Mouse (Mus musculus) MEL (cell line): ENCODE results near the gene Gm13088. TPM values are rescaled to one million over a fixed set of nuclear protein-coding genes. Genes with fewer than 3 reads are reported as not detected.
"Not testable (repeated sequence)": the region's sequence is repeated elsewhere in the genome, so short reads cannot be mapped to it uniquely, and the experiment has no call there.

ENCODE experiments used
- DNase-seq: peaks from one replicate; pipeline ENCODE4 v3.0.0; 2011; ENCODE audit warnings: low read depth, low spot score
- H3K27ac ChIP-seq: 2 replicates; pipeline ENCODE4 v1.5.1; 2012; ENCODE audit warnings: low read depth, mild to moderate bottlenecking, control low read depth, low read length, moderate library complexity; ENCODE audit not compliant: control insufficient read depth
- H3K27me3 ChIP-seq, 2 experiments: fragments of 150-350 bp in 1 of 2; sonication (generic) in 1 of 2; 2 replicates each; pipeline ENCODE4 v1.6.1; 2012; ENCODE audit warnings: low read length in 2 of 2, mild to moderate bottlenecking in 2 of 2, improper control_type of control experiment in 1 of 2, moderate library complexity in 1 of 2; ENCODE audit not compliant: insufficient read depth in 2 of 2, control insufficient read depth in 1 of 2
- H3K36me3 ChIP-seq, 2 experiments: 2 replicates each; pipeline ENCODE4 v1.6.1; 2012 to 2014; ENCODE audit warnings: low read length in 2 of 2, improper control_type of control experiment in 1 of 2, inconsistent platforms in 1 of 2, mild to moderate bottlenecking in 1 of 2; ENCODE audit not compliant: insufficient read depth in 2 of 2, control insufficient read depth in 1 of 2
- H3K4me1 ChIP-seq, 2 experiments: fragments of 150-350 bp in 1 of 2; sonication (generic) in 1 of 2; 2 replicates each; pipeline ENCODE4 v1.6.1; 2012; ENCODE audit warnings: low read length in 2 of 2, improper control_type of control experiment in 1 of 2, mild to moderate bottlenecking in 1 of 2; ENCODE audit not compliant: insufficient read depth in 2 of 2, control insufficient read depth in 1 of 2
- H3K4me3 ChIP-seq, 2 experiments: fragments of 150-350 bp in 1 of 2; sonication (generic) in 1 of 2; 2 replicates each; pipeline ENCODE4 v1.5.1; 2012; ENCODE audit warnings: low read depth in 2 of 2, low read length in 2 of 2, mild to moderate bottlenecking in 2 of 2, moderate library complexity in 2 of 2, control low read depth in 1 of 2, improper control_type of control experiment in 1 of 2; ENCODE audit not compliant: control insufficient read depth in 1 of 2, insufficient read depth in 1 of 2
- H3K79me2 ChIP-seq: 2 replicates; pipeline ENCODE4 v1.6.1; 2012; ENCODE audit warnings: mild to moderate bottlenecking, low read length, moderate library complexity; ENCODE audit not compliant: control insufficient read depth, poor library complexity, insufficient read depth
- H3K9ac ChIP-seq: 2 replicates; pipeline ENCODE4 v1.6.1; 2012; ENCODE audit warnings: low read depth, mild to moderate bottlenecking, control low read depth, low read length, moderate library complexity; ENCODE audit not compliant: control insufficient read depth, poor library complexity, severe bottlenecking
- H3K9me3 ChIP-seq: fragments of 150-350 bp; sonication (generic); replicated peaks from 2 replicates; pipeline ENCODE4 v1.6.1; 2012; ENCODE audit warnings: mild to moderate bottlenecking, low read length, improper control_type of control experiment, moderate library complexity; ENCODE audit not compliant: insufficient read depth
- CHD1 ChIP-seq: IDR thresholded peaks from 2 replicates; pipeline ENCODE4 v1.6.1; 2012; ENCODE audit warnings: low read depth, mild to moderate bottlenecking, inconsistent platforms, low read length, improper control_type of control experiment
- GABPA ChIP-seq: IDR thresholded peaks from 2 replicates; pipeline ENCODE4 v1.6.1; 2012; ENCODE audit warnings: low read depth, mild to moderate bottlenecking, inconsistent platforms, low read length, improper control_type of control experiment, moderate library complexity
- GATA1 ChIP-seq: IDR thresholded peaks from 2 replicates; pipeline ENCODE4 v1.6.1; 2011; ENCODE audit warnings: low read depth, low read length, improper control_type of control experiment
- KAT2A ChIP-seq: conservative IDR thresholded peaks from 2 replicates; pipeline ENCODE4 v1.6.1; 2012; ENCODE audit warnings: low read depth, low read length, improper control_type of control experiment, inconsistent platforms
- MYB ChIP-seq: IDR thresholded peaks from 2 replicates; pipeline ENCODE4 v1.6.1; 2011; ENCODE audit warnings: mild to moderate bottlenecking, low read depth, low read length, improper control_type of control experiment
- TBP ChIP-seq: IDR thresholded peaks from 2 replicates; pipeline ENCODE4 v1.8.0; 2011; ENCODE audit warnings: low read depth, low read length, improper control_type of control experiment
- polyA plus RNA-seq, 2 experiments: library from polyadenylated mRNA; stranded (reverse) in 1 of 2; unstranded in 1 of 2; fragments of >175 nt in 1 of 2; fragments of >200 nt in 1 of 2; gene quantifications; 2 replicates each; pipeline versions ENCODE4 v1.2.1 to v1.2.4; 2012; ENCODE audit warnings: low replicate concordance in 2 of 2, low read depth in 1 of 2; ENCODE audit not compliant: insufficient read length in 2 of 2, insufficient read depth in 1 of 2, missing spikeins in 1 of 2
- total RNA-seq: library from RNA; depleted of rRNA; stranded (reverse); fragments of 300-350 nt; gene quantifications from 2 replicates; pipeline ENCODE4 v1.2.3, GENCODE M21; 2012; rRNA removed

Gm13088 gene
- total RNA-seq (not detected in 2 replicates), polyA plus RNA-seq (not detected)

DNA sequence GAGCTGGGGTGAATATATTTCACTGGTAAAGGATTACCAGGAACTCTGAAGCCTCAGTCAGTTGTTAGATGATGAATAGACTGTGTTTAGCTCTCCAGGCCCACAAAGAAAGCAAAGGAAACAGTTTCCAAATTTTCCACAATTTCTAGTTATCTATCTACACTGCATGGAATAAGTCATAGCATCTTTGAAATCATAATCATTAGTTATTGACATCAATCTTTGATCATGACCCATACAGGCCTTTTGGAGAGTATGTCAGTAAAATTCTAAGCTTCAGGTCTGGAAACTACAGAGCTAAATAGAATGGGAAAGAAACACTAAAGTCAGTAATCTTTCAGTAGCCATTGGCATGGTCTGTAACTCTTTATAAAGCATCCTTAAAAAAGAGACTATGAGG lies at the start of gene Gm13088:
Gm13088 (minus strand) TSS at position 101 of the 400 bp plus-strand sequence.
- H3K79me2 ChIP-seq, result not testable (repeated sequence)

DNA sequence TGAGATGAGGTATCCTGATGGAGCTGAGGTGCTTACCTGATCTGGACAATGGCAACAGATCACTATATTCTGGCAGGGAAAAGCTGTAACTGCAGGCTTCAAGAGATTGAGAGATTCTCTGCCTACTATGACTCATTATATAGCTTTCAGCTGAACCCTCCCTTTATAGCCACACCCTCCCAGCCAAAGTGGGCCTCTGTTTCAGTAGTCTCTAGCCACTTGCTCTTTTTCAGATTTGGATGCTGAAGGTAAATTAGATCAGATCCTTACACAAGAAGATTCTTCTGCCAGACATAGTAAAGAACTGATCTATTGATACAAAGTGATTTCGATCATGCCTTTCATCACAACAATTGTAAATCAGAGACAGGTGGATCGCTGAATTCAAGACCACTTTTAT lies 45.6 kb upstream of the Gm13088 start, which contains the start of gene Gm13089:
Gm13089 (minus strand) TSS at position 101 of the 400 bp plus-strand sequence.
- H3K9me3 ChIP-seq, result no peaks in the 10 kb centered on the region
- H3K79me2 ChIP-seq, result no peaks in the 10 kb centered on the region
- H3K4me3 ChIP-seq, result no peak within 1 kb of the TSS
- no peak for TF ChIP-seq TBP
- no peak for TF ChIP-seq GATA1
- no peak for TF ChIP-seq MYB
- no peak for TF ChIP-seq KAT2A
- TF ChIP-seq CHD1, result no peak
- no peak for TF ChIP-seq GABPA
- TF ChIP-seq, all 39 proteins: peak for 0
- Histone ChIP-seq H3K36me3 (no peaks in the 10 kb centered on the region), H3K27me3 (no peaks in the 10 kb centered on the region), H3K4me1 (no peaks in the 10 kb centered on the region), H3K9ac (no peak within 1 kb of the TSS), H3K27ac (no peak within 1 kb of the TSS)
- DNase-seq, result no peak

More for the DNA sequence above, at the start of gene Gm13088:
- H3K36me3 ChIP-seq, H3K27me3 ChIP-seq, DNase-seq, H3K27ac ChIP-seq, H3K4me3 ChIP-seq, H3K9ac ChIP-seq, H3K4me1 ChIP-seq, H3K9me3 ChIP-seq: not testable (repeated sequence)

GRCm38 (mm10) chr4:143618101-143618500 lies 38.9 kb downstream of the Gm13088 start:
- not testable (repeated sequence) for H3K27me3 ChIP-seq, H3K79me2 ChIP-seq, H3K4me1 ChIP-seq, H3K4me3 ChIP-seq, H3K9me3 ChIP-seq, H3K36me3 ChIP-seq, H3K27ac ChIP-seq, DNase-seq, H3K9ac ChIP-seq

DNA sequence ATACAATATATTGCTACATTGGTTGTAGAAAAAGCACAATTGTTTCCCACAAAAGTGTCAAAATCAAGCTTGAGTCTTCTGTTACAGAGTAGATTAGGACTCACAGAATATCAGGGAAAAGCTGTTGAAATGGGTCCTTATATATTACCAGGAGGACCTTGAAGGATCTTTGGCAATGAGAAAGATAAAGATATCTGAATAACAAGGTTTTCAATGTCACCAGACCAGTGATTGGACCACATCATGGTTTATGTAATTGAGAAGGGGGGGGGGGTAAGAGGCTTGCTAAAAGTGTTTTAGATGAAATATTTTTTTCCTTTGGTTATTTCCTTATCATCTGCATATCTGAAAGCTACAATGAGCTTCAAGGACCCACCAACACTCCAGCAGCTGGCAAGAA lies 42.3 kb downstream of the Gm13088 start, which contains the start of gene Gm13083:
Gm13083 (plus strand) TSS at position 301 of the 400 bp plus-strand sequence.
- H3K9ac ChIP-seq, H3K79me2 ChIP-seq, H3K36me3 ChIP-seq, H3K9me3 ChIP-seq, H3K4me3 ChIP-seq, H3K27me3 ChIP-seq, DNase-seq, H3K4me1 ChIP-seq, H3K27ac ChIP-seq: not testable (repeated sequence)

GRCm38 (mm10) chr4:143611927-143612326 lies 45.1 kb downstream of the Gm13088 start:
- not testable (repeated sequence) for H3K4me1 ChIP-seq, H3K79me2 ChIP-seq, H3K9ac ChIP-seq, DNase-seq, H3K27ac ChIP-seq, H3K4me3 ChIP-seq, H3K9me3 ChIP-seq, H3K36me3 ChIP-seq, H3K27me3 ChIP-seq
